Comparison of ENCODE assay signal across 8 mouse cellular contexts in genomic region chr1:118457256-118457882, GRCm38 (mm10).
A peak's percentile ranks its signal among the peaks of the same experiment; 100 is the strongest.
DNase-seq lines count a peak whose midpoint lies in the region; ATAC-seq and TF ChIP-seq lines count a peak whose summit lies in the region.

No protein-coding gene starts in this region.

- DNase-seq in 3T3-L1 (ENCODE audit: low read depth, low spot score): peak; percentile 27
- peak; percentile 60 to 65 for DNase-seq in layer of hippocampus, adult 2 months (ENCODE audit: low spot score in 2 of 2)
- no peak for DNase-seq in kidney, adult 11 months
- DNase-seq in lung, postnatal 25 days (ENCODE audit: low spot score): no peak

- ATAC-seq in erythroblast, adult 5-6 weeks (replicated peaks; ENCODE audit: low FRiP score, poor library complexity, severe bottlenecking): no peak
- no peak for ATAC-seq in forebrain, embryonic 15.5 days (replicated peaks)
- no peak for ATAC-seq in neural tube, embryonic 12.5 days (ENCODE audit: low FRiP score, low read depth)

- H3K9me3 ChIP-seq in erythroblast, embryonic 14.5 days (ENCODE audit: control insufficient read depth, low read length): no peaks in the 10 kb centered on the region
- H3K9me3 ChIP-seq in forebrain, embryonic 15.5 days: no peaks in the 10 kb centered on the region
- no peaks in the 10 kb centered on the region for H3K9me3 ChIP-seq in neural tube, embryonic 12.5 days

- no peak for TF ChIP-seq CTCF in layer of hippocampus, adult 2 months (conservative IDR thresholded peaks at IDR 0.05)

- H3K27me3 ChIP-seq in erythroblast, embryonic 14.5 days (ENCODE audit: control insufficient read depth): no peaks in the 10 kb centered on the region
- no peaks in the 10 kb centered on the region for H3K27me3 ChIP-seq in forebrain, embryonic 15.5 days
- H3K27me3 ChIP-seq in neural tube, embryonic 12.5 days (replicated peaks): no peaks in the 10 kb centered on the region

- H3K9ac ChIP-seq in forebrain, embryonic 15.5 days (replicated peaks): 0 out of 2 replicates have a peak overlapping the region, but pooled peaks have one; percentile 10
- H3K9ac ChIP-seq in neural tube, embryonic 12.5 days: no peak overlapping the region

- H3K4me3 ChIP-seq in erythroblast, embryonic 14.5 days (replicated peaks): peak overlapping the region; percentile 34
- H3K4me3 ChIP-seq in forebrain, embryonic 15.5 days: peak overlapping the region; percentile 1; the same call in 1 of the 2 replicates
- H3K4me3 ChIP-seq in layer of hippocampus, adult 2 months: peak overlapping the region; percentile 57; the same call in 1 of the 2 replicates
- no peak overlapping the region for H3K4me3 ChIP-seq in neural tube, embryonic 12.5 days

- H3K36me3 ChIP-seq in erythroblast, embryonic 14.5 days (ENCODE audit: control insufficient read depth): peaks cover 23% of the 10 kb centered on the region
- peaks cover 10% of the 10 kb centered on the region; the same call in 1 of the 2 replicates for H3K36me3 ChIP-seq in forebrain, embryonic 15.5 days
- peaks cover 12% of the 10 kb centered on the region for H3K36me3 ChIP-seq in neural tube, embryonic 12.5 days

- H3K4me2 ChIP-seq in forebrain, embryonic 15.5 days (replicated peaks): peak overlapping the region; percentile 55
- H3K4me2 ChIP-seq in neural tube, embryonic 12.5 days (replicated peaks): peak overlapping the region; percentile 33; the same call in 1 of the 2 replicates

- 29% methylated on average over 11 of the region's 11 CpGs for WGBS in forebrain, embryonic 15.5 days
- 59% methylated on average over 11 of the region's 11 CpGs for WGBS in neural tube, embryonic 12.5 days

- peak overlapping the region; percentile 76 for H3K27ac ChIP-seq in forebrain, embryonic 15.5 days (replicated peaks)
- peak overlapping the region; percentile 100 for H3K27ac ChIP-seq in layer of hippocampus, adult 2 months
- no peak overlapping the region for H3K27ac ChIP-seq in neural tube, embryonic 12.5 days

- H3K4me1 ChIP-seq in erythroblast, embryonic 14.5 days (ENCODE audit: control insufficient read depth): peaks cover 63% of the 10 kb centered on the region
- H3K4me1 ChIP-seq in forebrain, embryonic 15.5 days: peaks cover 44% of the 10 kb centered on the region
- H3K4me1 ChIP-seq in neural tube, embryonic 12.5 days: peaks cover 29% of the 10 kb centered on the region

Comparison
In these comparisons a context has a peak if more than half of its experiments do, and no peak if none do; other contexts are left out.
1. DNase-seq: peak in 3T3-L1 (single experiment) and layer of hippocampus, adult 2 months (2 of 2); none in kidney, adult 11 months (single experiment) and lung, postnatal 25 days (single experiment).